Mouse (Mus musculus) layer of hippocampus, postnatal 14 days (tissue): ENCODE results near the gene Fam129a. TPM values are rescaled to one million over a fixed set of nuclear protein-coding genes. Genes with fewer than 3 reads are reported as not detected.
"Not testable (repeated sequence)": the region's sequence is repeated elsewhere in the genome, so short reads cannot be mapped to it uniquely, and the experiment has no call there.

Experiments used
- DNase-seq, 2 experiments: peaks; one replicate each; pipeline ENCODE4 v3.0.0; 2021 to 2022; ENCODE audit warnings: low spot score in 2 of 2, mixed read lengths in 1 of 2
- total RNA-seq, 2 experiments: library from RNA; stranded (reverse); gene quantifications; 2 replicates each; pipeline ENCODE4 v1.2.3; 2021

Fam129a gene
- total RNA-seq, 2 experiments from 2014 or later: 4.2 to 4.5 TPM

DNA sequence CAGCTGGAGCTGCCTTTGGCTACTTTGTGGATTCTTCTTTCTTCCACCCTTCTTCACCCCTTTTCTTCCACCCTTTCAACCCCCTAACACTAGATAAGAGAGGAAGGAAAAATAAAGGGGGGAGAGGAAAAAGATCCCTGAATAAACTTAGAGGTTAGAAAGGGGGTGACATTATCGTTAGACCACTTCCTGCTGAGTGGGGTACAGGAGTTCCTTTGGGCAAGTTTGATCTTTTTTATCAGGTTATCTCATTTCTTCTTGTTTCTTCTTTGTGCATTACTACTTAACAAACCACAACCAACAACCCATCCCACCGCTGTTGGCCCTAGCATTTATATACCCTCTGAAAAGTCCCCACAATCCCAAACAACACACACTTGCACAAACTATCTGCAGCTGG is 154.6 kb downstream of the Fam129a start:
- no peak for DNase-seq

DNA sequence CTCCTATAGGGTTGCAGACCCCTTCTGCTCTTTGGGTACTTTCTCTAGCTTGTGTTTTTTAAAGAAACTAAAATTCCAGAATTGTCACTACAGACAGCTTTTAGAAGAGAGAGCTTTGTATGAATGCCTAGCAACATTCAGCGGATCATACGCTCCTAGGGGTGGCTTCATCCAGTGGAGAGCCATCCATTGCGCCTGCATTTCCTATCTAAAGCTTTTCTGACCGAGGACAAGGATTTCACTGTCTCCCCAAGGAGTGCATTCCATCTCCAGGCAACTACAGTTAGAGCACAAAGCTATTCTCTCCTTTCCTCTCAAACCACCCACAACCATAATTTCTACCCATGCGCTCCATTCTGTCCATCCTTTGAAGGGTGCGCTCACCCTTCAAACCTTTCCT is 155.4 kb downstream of the Fam129a start:
- no peak for DNase-seq

DNA sequence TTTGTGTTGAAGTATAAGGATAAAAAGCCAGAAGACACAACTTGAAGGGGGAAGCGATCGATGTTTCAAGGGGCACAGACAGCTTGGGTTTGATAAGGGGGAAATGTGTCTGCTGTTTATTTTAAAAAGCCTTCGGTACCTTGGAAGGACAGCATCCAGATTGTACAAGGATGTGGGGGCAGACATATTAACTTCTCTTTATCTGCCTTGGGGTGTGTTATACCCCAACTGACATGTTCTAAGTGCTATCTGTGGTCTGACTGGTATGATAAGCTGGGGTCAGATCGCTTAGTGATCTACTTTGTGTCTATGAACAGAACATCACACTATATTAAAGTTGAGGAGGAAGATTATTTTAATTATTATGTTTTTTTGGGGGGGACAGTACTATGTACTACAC is 157.2 kb downstream of the Fam129a start:
- no peak for DNase-seq

DNA sequence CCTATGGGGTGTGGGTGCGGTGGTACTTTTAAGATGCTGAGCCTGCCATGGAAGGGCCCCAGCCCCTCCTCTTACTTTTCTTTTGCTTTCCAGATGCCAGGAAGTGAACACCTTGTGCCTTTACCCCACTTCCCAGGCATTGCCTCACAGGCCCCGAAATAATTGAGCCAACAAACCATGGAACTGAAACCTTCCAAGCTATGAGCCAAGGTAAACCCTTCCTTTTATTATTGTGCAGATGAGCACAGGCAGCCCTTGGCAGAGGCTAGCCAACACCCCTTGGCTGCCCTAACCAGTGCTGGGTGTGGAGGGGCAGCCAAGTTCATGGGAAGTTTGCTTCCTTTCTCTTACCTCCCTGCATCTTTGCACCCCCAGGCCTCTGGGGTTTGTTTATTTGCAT is 166.2 kb downstream of the Fam129a start:
- DNase-seq: no peak

DNA sequence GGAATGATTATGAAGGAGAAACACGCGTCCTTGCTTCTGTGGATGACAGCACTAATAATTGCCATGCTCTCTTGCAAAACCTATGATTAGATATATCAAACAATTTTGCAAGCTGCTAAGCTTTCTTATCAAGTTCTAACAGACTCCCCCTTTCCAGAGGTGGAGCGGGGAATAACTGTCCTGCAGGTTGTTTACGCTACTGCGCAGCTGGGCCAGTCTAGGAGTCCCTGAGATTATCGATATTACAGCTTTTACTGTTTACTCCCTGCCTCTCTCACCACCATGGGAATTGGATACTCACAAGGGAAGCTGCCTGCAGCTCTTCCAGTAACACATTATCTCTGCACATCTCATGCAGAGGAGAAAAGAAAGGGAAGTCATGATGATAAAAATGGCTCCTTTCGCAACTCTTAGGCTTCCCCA is 170.2 kb downstream of the Fam129a start:
- no peak for DNase-seq

DNA sequence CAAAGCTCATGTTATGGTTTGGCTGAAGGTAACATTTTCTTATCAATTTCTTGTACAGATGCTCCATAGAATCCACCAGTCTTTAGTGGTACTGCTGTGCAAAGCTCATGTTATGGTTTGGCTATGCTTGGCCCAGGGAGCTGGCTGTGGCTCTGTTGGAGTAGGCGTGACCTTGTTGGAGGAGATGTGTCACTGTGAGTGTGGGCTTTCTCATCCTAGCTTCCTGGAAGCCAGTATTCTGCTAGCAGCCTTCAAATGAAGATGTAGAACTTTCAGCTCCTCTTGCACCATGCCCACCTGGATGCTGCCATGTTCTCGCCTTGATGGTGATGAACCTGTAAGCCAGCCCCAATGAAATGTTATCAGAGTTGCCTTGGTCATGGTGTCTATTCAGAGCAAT is 178.9 kb downstream of the Fam129a start:
- not testable (repeated sequence) for DNase-seq

DNA sequence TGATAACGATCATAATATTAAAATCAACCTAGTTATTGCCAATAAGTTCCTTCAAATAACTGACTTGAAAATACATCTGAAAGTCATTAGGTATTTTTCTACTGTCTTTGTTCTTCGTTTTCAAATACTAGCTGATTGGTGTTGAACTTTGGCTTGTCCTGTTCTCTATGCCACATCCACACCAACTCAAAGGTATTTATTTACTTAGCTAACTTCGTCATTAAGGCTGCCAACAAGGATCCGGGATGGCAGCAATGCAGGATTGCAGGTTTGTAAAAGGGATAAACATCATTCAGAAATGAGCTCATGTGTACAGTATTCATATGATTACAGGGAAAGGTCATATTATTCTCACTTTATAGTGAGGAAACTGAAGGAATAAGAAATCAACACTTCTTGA is 182.0 kb downstream of the Fam129a start:
- no peak for DNase-seq

DNA sequence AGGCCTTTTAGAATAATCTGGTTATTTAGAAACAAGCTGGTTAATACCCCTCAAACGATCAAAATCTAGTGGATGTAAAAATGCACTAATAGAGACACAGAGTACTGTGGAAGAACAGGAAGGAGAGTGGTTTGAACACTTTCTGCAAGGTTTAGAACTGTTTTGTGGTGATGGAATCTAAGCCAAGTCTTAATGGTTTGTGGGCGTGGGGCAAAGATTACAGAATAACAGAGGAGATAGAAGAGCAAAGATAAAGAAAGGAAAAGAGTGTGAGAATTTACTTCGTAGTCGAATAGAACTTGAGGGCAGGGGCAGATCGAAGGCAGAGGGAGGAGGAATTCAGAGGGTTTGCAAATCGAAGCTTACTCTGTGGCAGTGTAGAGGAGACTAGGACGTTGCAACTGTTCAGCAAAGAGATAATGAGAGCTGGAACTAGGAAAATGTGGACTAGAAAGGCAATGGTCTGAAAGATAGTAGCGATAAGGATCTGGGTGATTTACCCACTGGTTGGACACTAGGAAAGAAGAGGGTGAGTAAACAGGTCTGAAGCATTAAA is 182.5 kb downstream of the Fam129a start:
- DNase-seq: no peak

DNA sequence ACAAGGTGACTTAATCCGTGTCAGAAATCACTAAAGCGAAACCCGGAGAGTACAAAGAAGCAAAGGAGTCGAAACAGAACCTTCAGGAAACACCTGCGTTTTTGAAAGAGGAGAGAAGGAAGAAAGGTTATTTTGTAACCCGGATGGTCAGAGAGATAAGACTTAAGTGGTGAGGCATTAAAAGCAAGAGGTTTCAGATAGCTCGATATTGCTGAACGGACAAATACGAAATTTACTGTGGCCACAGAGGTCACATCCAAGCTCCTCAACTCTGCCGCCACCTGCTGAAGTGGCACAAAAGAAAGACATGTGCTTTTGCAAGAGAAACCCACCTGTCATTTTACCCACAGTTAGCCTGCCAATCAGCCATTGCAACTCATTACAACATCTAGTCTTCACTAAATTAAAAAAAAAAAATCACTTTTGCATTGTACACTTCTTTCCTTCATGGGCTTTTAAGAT is 183.1 kb downstream of the Fam129a start:
- peak in 1 of 2 experiments; percentile 22 for DNase-seq

DNA sequence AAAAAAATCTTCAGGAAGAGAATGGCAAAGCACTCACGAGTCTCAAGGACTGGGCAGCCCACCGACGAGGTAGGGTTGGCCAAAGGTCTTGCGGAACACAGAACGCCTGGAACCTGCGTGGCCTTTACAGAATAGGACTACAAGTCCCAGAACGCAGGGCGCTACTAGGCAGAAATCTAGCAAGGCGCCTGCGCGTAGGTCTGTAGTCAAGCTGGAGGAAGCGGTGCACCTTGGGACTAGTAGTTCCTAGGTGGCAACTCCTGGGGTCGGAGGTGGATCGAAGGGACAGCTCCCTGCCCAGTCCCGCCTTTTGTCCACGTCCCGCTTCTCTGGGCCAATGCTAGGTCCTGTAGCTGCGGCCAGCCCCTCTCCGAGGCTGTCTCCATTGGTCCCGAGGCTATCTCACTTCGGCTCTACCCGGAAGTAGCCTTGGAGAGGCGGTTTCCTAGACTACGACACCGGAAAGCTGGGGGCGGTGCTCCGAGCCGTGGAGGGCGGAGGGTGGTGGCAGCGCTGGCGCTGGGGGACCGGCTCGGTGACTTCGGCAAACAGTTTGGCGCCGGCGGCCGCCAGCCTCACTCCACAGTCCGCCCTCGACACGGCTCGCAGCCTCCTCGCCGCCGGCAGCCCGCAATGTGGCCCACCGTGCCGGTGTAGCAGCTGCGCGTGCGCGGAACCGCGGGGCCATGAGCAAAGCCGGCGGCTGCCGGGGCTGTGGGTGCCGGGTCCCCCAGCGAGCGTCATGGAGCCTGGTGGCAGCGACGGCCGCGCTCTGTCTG is 184.1 kb downstream of the Fam129a start, which contains the start of gene Edem3:
Gene Edem3 (plus strand): TSS at position 491 of the 779 bp plus-strand sequence.
- peak; percentile 97 to 99 for DNase-seq

DNA sequence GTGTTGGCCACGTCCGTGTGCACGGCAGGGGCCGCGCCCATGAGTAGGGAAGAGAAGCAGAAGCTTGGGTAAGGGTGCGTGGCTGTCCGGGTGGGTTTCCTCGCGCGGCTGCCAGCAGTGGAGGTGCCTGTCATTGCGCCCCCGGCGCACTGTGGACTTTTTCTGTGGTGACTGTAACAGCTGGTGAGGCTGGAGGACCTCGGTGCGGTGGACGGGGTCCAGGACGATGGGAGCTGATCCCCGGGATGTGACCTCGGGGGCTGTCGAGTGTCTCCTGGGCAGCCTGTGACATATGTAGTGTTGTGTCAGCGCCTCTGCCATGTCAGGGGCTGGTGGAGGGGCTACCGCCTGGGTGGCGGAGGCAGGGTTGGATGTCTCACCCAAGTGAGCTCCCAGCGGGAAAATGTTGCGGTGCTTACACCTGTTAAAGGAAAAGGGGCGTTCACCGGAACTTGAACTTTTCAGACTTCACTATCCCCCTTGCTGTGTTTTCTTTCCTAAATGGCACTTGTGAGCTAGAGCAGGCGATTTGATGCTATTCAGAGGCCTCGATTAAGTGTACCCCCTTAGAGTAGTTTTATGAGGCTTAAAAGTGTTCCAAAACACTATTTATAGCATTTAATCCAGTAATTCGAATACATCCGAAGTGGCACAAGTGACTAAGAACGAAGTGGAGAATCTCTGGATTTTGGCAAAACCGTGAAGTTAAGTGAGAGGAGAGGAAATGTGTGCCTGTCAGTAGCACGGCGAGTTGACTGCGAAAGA is 184.9 kb downstream of the Fam129a start:
- DNase-seq: no peak

DNA sequence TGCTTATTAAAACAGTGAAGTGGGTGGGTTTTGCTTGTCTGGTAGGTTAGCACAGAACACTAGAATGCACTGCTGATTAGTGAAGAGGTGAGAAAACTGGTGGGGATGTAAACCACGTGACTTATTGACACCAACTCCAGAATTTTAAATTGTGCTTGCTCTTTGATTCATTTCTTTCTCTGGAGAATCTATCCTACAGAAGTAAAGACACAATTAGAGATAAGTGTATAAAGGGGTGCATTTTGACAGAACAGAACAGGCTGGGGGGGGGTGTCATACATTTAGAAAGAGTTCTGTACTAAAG is 185.4 kb downstream of the Fam129a start:
- DNase-seq: no peak

DNA sequence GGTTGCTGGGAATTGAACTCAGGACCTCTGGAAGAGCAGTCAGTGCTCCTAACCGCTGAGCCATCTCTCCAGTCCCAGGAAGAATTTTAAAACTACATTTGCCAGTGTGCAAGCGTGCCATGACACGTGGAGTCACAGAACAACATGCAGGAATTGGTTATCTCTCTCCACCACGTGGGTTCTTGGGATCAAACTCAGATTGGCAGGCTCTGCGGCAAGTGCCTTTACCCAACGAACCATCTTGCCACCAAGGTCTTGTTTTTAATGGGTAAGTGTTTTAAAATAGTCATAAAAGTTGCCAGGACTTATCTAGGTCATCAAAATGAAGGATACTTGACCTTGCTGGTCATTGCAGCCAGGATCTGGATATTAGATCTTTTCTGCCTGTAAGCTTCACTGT is 187.3 kb downstream of the Fam129a start:
- no peak for DNase-seq

DNA sequence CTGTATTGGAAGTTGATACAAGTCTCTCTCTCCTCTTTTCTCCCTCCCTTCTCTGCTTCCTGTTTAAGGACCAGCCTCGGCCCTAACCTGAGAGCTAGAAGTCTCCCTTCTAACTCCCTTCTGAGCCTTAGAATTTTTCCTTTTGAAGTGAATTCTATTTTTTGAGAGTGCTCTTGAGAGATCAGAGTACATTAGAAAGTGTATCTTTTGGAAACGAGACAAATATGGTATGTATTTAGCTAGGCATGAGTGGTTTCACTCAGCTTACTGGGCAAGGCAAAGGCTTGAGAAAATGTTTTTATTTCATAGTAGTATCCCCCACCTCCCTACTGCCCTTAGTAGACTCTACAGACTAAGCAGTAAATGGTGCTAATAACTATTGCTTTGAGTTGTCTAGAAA is 188.0 kb downstream of the Fam129a start:
- DNase-seq: no peak

DNA sequence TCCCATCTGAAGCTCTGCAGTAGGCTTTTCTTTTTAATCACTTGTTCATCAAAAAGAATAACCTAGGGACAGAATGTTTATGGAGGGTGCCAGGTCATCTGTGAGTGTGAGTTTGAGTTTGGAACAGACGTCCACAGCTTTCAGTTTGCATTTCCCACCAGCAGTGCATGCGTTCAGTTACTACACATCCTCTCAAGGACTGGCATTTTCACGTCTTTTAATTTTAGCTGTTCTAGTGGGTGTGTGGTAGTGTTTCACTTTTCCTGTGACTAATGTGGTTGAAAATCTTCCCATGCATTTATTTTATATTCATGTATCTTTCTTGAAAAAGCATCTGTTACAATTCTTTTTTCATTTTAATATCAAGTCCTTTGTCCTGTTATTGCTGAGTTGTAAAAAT is 193.2 kb downstream of the Fam129a start:
- no peak for DNase-seq

DNA sequence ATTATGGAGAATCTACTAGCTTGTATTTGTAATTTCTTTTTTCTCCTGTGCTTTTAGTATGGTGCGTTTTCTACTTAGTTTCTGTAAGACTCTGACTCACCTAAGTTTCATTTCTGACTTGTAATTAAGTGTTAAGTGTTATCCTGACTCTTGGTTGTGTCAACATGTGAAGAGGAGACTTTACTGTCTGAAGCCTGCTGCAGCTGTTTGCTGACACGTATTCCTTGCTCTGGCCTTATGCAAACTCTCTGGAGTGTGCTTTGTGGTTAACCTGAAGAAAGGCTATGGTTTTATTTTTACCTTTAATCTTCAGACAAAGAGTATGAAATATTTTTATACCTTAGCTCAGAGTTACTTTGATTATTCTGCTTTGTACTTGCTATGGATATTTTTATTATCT is 195.2 kb downstream of the Fam129a start:
- no peak for DNase-seq

DNA sequence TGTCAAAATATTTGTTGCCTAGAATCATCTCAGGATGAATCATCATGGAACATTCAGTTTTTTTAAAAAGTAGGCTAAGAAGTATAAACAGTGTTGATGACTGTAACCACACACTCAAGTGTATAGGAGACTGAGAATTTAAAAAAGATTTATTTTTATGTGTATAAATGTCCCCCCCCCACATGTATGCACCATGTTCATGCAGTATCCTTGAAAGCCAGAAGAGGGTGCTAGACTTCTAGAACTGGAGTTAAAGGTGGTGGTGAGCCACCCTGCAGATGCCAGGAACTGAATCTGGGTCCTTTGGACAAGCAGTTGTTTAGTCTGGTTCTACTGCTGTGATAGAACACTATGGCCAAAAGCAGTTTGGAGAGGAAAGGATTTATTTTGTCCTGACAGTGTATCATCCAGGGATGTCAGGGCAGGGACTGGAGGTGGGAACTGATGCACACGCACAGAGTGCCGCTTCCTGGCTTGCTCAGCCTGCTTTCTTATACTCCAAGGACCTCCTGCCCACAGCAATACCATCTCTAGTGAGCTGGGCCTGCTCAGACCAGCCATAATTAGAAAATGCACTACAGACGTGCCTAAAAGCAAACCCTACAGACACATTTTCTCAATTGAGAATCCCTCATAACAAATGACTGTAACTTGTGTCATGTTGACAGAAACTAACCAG is 196.1 kb downstream of the Fam129a start:
- DNase-seq: no peak

DNA sequence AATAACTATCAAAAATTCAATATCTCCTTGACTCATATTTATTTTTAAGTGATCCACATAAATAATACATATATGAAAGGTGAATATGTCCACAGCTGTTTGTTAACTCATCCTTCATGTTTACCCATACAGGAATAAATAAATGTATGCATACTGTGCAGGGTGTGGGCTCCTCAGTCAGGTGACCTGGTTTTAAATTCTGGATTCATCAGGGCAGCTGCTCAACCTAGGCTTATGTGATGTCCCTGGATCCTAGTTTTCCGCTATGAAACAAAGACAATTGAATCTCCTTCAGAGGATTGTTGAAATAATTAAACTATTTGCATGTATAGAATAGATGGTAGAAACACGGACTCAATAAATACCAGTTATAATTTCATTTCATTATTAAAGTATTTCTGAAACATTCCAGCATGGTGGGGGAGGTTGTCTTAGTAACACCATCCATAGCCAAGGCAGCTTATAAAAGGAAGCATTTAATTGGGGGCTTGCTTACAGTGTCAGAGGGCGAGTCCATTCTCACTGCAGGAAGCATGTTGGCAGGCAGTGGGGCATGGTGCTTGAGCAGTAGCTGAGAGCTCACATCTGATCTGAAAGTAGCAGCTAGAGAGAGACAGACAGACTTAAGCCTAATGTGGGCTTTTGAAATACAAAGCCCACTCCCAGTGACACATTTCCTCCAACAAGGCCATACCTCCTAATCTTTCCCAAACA is 198.4 kb downstream of the Fam129a start:
- no peak for DNase-seq
